ENCODE assay signal across 13 mouse cellular contexts in genomic region chr2:158556750-158557149, GRCm38 (mm10). TPM values are rescaled to one million over a fixed set of nuclear protein-coding genes. Genes with fewer than 3 reads are reported as not detected.
A peak's percentile ranks its signal among the peaks of the same experiment; 100 is the strongest.
DNase-seq lines count a peak whose midpoint lies in the region; ATAC-seq lines count a peak whose summit lies in the region.
"Had no signal": no experiment of that assay in that cellular context is flagged by ENCODE, and none has a peak within 500 bp of the region (broad histone marks: within the 10 kb centered on the region; RNA-seq: fewer than 3 reads in every experiment).

No protein-coding gene starts in this region.

- peak; percentile 36 for DNase-seq in neural tube, embryonic 11.5 days (ENCODE audit: low spot score)
- peak; percentile 60 for DNase-seq in retina, embryonic 14.5 days (ENCODE audit: low spot score)
- no peak for DNase-seq in ovary, postnatal 36 days (ENCODE audit: low spot score)

- no peak overlapping the region for H3K27ac ChIP-seq in neural tube, embryonic 11.5 days (ENCODE audit: low read depth, low read length)
- no peak overlapping the region for H3K27ac ChIP-seq in neural tube, embryonic 15.5 days (replicated peaks)
- H3K27ac ChIP-seq in embryonic facial prominence, embryonic 12.5 days = no peak overlapping the region
- peak overlapping the region; percentile 80 for H3K27ac ChIP-seq in hindbrain, embryonic 13.5 days
- H3K27ac ChIP-seq: left cerebral cortex, adult 2 months had no signal

- WGBS in neural tube, embryonic 11.5 days = 1% methylated on average over 5 of the region's 5 CpGs
- WGBS in neural tube, embryonic 15.5 days = 2% methylated on average over 5 of the region's 5 CpGs
- WGBS in embryonic facial prominence, embryonic 12.5 days = 7% methylated on average over 4 of the region's 5 CpGs
- WGBS in hindbrain, embryonic 13.5 days = 1% methylated on average over 5 of the region's 5 CpGs

- no peak overlapping the region for H3K4me2 ChIP-seq in neural tube, embryonic 11.5 days (ENCODE audit: low read depth)
- no peak overlapping the region for H3K4me2 ChIP-seq in neural tube, embryonic 15.5 days
- H3K4me2 ChIP-seq in embryonic facial prominence, embryonic 12.5 days (replicated peaks) = 0 out of 2 replicates have a peak overlapping the region, but pooled peaks have one; percentile 48
- peak overlapping the region; percentile 53 for H3K4me2 ChIP-seq in hindbrain, embryonic 13.5 days

- H3K9ac ChIP-seq in neural tube, embryonic 11.5 days (ENCODE audit: low read length) = no peak overlapping the region
- H3K9ac ChIP-seq in neural tube, embryonic 15.5 days (replicated peaks) = no peak overlapping the region
- no peak overlapping the region for H3K9ac ChIP-seq in embryonic facial prominence, embryonic 12.5 days
- no peak overlapping the region for H3K9ac ChIP-seq in hindbrain, embryonic 13.5 days

- H3K4me3 ChIP-seq in neural tube, embryonic 11.5 days (ENCODE audit: low read depth, low read length) = no peak overlapping the region
- no peak overlapping the region for H3K4me3 ChIP-seq in neural tube, embryonic 15.5 days (replicated peaks)
- no peak overlapping the region for H3K4me3 ChIP-seq in embryonic facial prominence, embryonic 12.5 days
- H3K4me3 ChIP-seq in hindbrain, embryonic 13.5 days = no peak overlapping the region

- no peaks in the 10 kb centered on the region for H3K36me3 ChIP-seq in neural tube, embryonic 11.5 days (ENCODE audit: control insufficient read depth, insufficient read depth, low read length)
- no peaks in the 10 kb centered on the region for H3K36me3 ChIP-seq in neural tube, embryonic 15.5 days
- H3K36me3 ChIP-seq in embryonic facial prominence, embryonic 12.5 days = no peaks in the 10 kb centered on the region
- H3K36me3 ChIP-seq in hindbrain, embryonic 13.5 days = no peaks in the 10 kb centered on the region

- peak; percentile 55; the same call in 1 of the 2 replicates for ATAC-seq in neural tube, embryonic 11.5 days (ENCODE audit: insufficient read depth, low FRiP score, low TSS enrichment)
- no peak for ATAC-seq in neural tube, embryonic 15.5 days (ENCODE audit: low FRiP score)
- no peak; the same call in 1 of the 2 replicates for ATAC-seq in embryonic facial prominence, embryonic 12.5 days (ENCODE audit: insufficient number of reproducible peaks, insufficient read depth, low FRiP score, low TSS enrichment)
- ATAC-seq in hindbrain, embryonic 13.5 days (ENCODE audit: low FRiP score) = 0 out of 2 replicates have a peak, but pooled peaks have one; percentile 2
- ATAC-seq in megakaryocyte-erythroid progenitor cell, adult 5-6 weeks (replicated peaks; ENCODE audit: low FRiP score, low TSS enrichment, poor library complexity, severe bottlenecking) = no peak

- H3K4me1 ChIP-seq in neural tube, embryonic 11.5 days (ENCODE audit: control insufficient read depth, insufficient read depth, low read length) = 0 out of 2 replicates have a peak, but pooled peaks cover 3% of the 10 kb centered on the region
- peaks cover 39% of the 10 kb centered on the region for H3K4me1 ChIP-seq in neural tube, embryonic 15.5 days
- H3K4me1 ChIP-seq in embryonic facial prominence, embryonic 12.5 days = peaks cover 15% of the 10 kb centered on the region
- peaks cover 66% of the 10 kb centered on the region for H3K4me1 ChIP-seq in hindbrain, embryonic 13.5 days (replicated peaks)

- no peaks in the 10 kb centered on the region for H3K9me3 ChIP-seq in neural tube, embryonic 11.5 days (ENCODE audit: control insufficient read depth, low read length)
- H3K9me3 ChIP-seq in neural tube, embryonic 15.5 days (replicated peaks) = no peaks in the 10 kb centered on the region
- H3K9me3 ChIP-seq in embryonic facial prominence, embryonic 12.5 days = 0 out of 2 replicates have a peak, but pooled peaks cover 2% of the 10 kb centered on the region
- H3K9me3 ChIP-seq in hindbrain, embryonic 13.5 days = no peaks in the 10 kb centered on the region

- peaks cover 27% of the 10 kb centered on the region for H3K27me3 ChIP-seq in neural tube, embryonic 11.5 days (ENCODE audit: control insufficient read depth, insufficient read depth, low read length)
- H3K27me3 ChIP-seq in neural tube, embryonic 15.5 days (replicated peaks) = peaks cover 28% of the 10 kb centered on the region
- peaks cover 46% of the 10 kb centered on the region for H3K27me3 ChIP-seq in embryonic facial prominence, embryonic 12.5 days
- H3K27me3 ChIP-seq in hindbrain, embryonic 13.5 days = peaks cover 35% of the 10 kb centered on the region

RNA-seq across cellular contexts. Expression of gene Arhgap40, which starts 44.2 kb away (rescaled TPM):
- not detected in 2 replicates for polyA plus RNA-seq in neural tube, embryonic 11.5 days (2014; fragmentation: Nextera tagmentation; extraction: Ambion mirVana)
- 0.75 and 1.2 TPM in 2 replicates for polyA plus RNA-seq in neural tube, embryonic 15.5 days (2015; fragmentation: Nextera tagmentation; extraction: Ambion mirVana)
- polyA plus RNA-seq in embryonic facial prominence, embryonic 12.5 days (2016; fragmentation: Nextera tagmentation; extraction: Ambion mirVana) = 0.18 and 0.26 TPM in 2 replicates
- 0.72 and 0.86 TPM in 2 replicates for polyA plus RNA-seq in hindbrain, embryonic 13.5 days (2015; fragmentation: Nextera tagmentation; extraction: Ambion mirVana)
- not detected in 2 replicates for total RNA-seq in megakaryocyte-erythroid progenitor cell, adult 5-6 weeks (2014; fragmentation: Nextera tagmentation)
- not detected in 2 replicates for total RNA-seq in megakaryocyte-erythroid progenitor cell, adult 5-6 weeks (2017)
- total RNA-seq: adrenal gland, postnatal 14 days; CH12.LX; liver, adult 2 months had no signal
- polyA plus RNA-seq: liver, adult 2 months had no signal

RNA-seq across cellular contexts. Expression of gene Slc32a1, which starts 53.8 kb away (rescaled TPM):
- 1.6 and 2.4 TPM in 2 replicates for polyA plus RNA-seq in neural tube, embryonic 11.5 days (2014; fragmentation: Nextera tagmentation; extraction: Ambion mirVana)
- polyA plus RNA-seq in neural tube, embryonic 15.5 days (2015; fragmentation: Nextera tagmentation; extraction: Ambion mirVana) = 9.7 and 11.1 TPM in 2 replicates
- not detected in 2 replicates for polyA plus RNA-seq in embryonic facial prominence, embryonic 12.5 days (2016; fragmentation: Nextera tagmentation; extraction: Ambion mirVana)
- 6.6 and 8.1 TPM in 2 replicates for polyA plus RNA-seq in hindbrain, embryonic 13.5 days (2015; fragmentation: Nextera tagmentation; extraction: Ambion mirVana)
- total RNA-seq in megakaryocyte-erythroid progenitor cell, adult 5-6 weeks (2014; fragmentation: Nextera tagmentation) = not detected in 2 replicates
- not detected in 2 replicates for total RNA-seq in megakaryocyte-erythroid progenitor cell, adult 5-6 weeks (2017)
- total RNA-seq: adrenal gland, postnatal 14 days; CH12.LX; liver, adult 2 months had no signal
- polyA plus RNA-seq: liver, adult 2 months; stomach, embryonic 16.5 days had no signal

RNA-seq across cellular contexts. Expression of gene Adig, which starts 54.3 kb away (rescaled TPM):
- not detected in 2 replicates for polyA plus RNA-seq in neural tube, embryonic 11.5 days (2014; fragmentation: Nextera tagmentation; extraction: Ambion mirVana)
- not detected in 2 replicates for polyA plus RNA-seq in neural tube, embryonic 15.5 days (2015; fragmentation: Nextera tagmentation; extraction: Ambion mirVana)
- polyA plus RNA-seq in embryonic facial prominence, embryonic 12.5 days (2016; fragmentation: Nextera tagmentation; extraction: Ambion mirVana) = not detected in 2 replicates
- polyA plus RNA-seq in hindbrain, embryonic 13.5 days (2015; fragmentation: Nextera tagmentation; extraction: Ambion mirVana) = not detected in 2 replicates
- total RNA-seq in megakaryocyte-erythroid progenitor cell, adult 5-6 weeks (2014; fragmentation: Nextera tagmentation) = not detected in 2 replicates
- total RNA-seq in megakaryocyte-erythroid progenitor cell, adult 5-6 weeks (2017) = not detected in 2 replicates
- total RNA-seq: CH12.LX; left cerebral cortex, adult 2 months; liver, adult 2 months had no signal
- polyA plus RNA-seq: frontal cortex, adult 2 months; liver, adult 2 months had no signal

Comparison
In these comparisons a context has a peak if more than half of its experiments do, and no peak if none do; other contexts are left out.
1. ATAC-seq: peak in neural tube, embryonic 11.5 days (single experiment) and hindbrain, embryonic 13.5 days (single experiment); none in neural tube, embryonic 15.5 days (single experiment), embryonic facial prominence, embryonic 12.5 days (single experiment) and megakaryocyte-erythroid progenitor cell, adult 5-6 weeks (single experiment).
2. H3K4me2 ChIP-seq: peak in embryonic facial prominence, embryonic 12.5 days (single experiment) and hindbrain, embryonic 13.5 days (single experiment); none in neural tube, embryonic 11.5 days (single experiment) and neural tube, embryonic 15.5 days (single experiment).